Mouse (Mus musculus) ES-E14 (cell line): ENCODE data around the gene Xkrx.

Experiments
- CHD2 ChIP-seq: IDR thresholded peaks from 2 replicates; pipeline ENCODE4 v1.6.1; 2014; ENCODE audit warnings: mild to moderate bottlenecking, low read depth, low read length, inconsistent platforms
- HCFC1 ChIP-seq: IDR thresholded peaks from 2 replicates; pipeline ENCODE4 v1.6.1; 2012; ENCODE audit warnings: low read length, inconsistent platforms, borderline replicate concordance; ENCODE audit not compliant: insufficient read depth
- MAFK ChIP-seq: IDR thresholded peaks from 2 replicates; pipeline ENCODE4 v1.6.1; 2014; ENCODE audit warnings: mild to moderate bottlenecking, low read depth, low read length, inconsistent platforms; ENCODE audit not compliant: insufficient read depth

- TF ChIP-seq MAFK = no peak
- no peak for TF ChIP-seq CHD2
- no peak for TF ChIP-seq HCFC1
Observed at GRCm38 (mm10) chrX:134158151-134158550, 3.7 kb downstream of the Xkrx start.
